Mouse (Mus musculus): ENCODE measurements around the gene Lsamp. TPM values are rescaled to one million over a fixed set of nuclear protein-coding genes. Genes with fewer than 3 reads are reported as not detected.

Lsamp gene
- polyA plus RNA-seq, 1 experiment from 2014 or later, result 2.1 TPM

GRCm38 (mm10) chr16:40182918-40183317, 198.8 kb downstream of the Lsamp start:
- H3K36me3 ChIP-seq (ENCODE audit: control insufficient read depth, insufficient read depth, low read length), result no peaks in the 10 kb centered on the region
- H3K4me3 ChIP-seq (ENCODE audit: control insufficient read depth in 1 of 2, insufficient read depth in 1 of 2, low read depth in 1 of 2, low read length in 2 of 2), result no peak overlapping the region
- 72% methylated on average over 1 of the region's 1 CpGs for WGBS
- H3K27ac ChIP-seq (replicated peaks in 1 of 2; ENCODE audit: control insufficient read depth in 1 of 2, insufficient read depth in 1 of 2, low read depth in 2 of 2, low read length in 2 of 2), result no peak overlapping the region
- H3K27me3 ChIP-seq (ENCODE audit: control insufficient read depth, insufficient read depth, low read length), result no peaks in the 10 kb centered on the region
- H3K4me2 ChIP-seq (ENCODE audit: low read length), result no peak overlapping the region
- H3K9ac ChIP-seq (ENCODE audit: low read length), result no peak overlapping the region
- no peaks in the 10 kb centered on the region for H3K4me1 ChIP-seq (ENCODE audit: control insufficient read depth in 2 of 2, insufficient read depth in 2 of 2, low read length in 2 of 2)
- no peak for ATAC-seq (ENCODE audit: insufficient number of reproducible peaks, insufficient read depth, low FRiP score, low read depth)
- no peaks in the 10 kb centered on the region for H3K9me3 ChIP-seq (ENCODE audit: control insufficient read depth, low read length)

DNA sequence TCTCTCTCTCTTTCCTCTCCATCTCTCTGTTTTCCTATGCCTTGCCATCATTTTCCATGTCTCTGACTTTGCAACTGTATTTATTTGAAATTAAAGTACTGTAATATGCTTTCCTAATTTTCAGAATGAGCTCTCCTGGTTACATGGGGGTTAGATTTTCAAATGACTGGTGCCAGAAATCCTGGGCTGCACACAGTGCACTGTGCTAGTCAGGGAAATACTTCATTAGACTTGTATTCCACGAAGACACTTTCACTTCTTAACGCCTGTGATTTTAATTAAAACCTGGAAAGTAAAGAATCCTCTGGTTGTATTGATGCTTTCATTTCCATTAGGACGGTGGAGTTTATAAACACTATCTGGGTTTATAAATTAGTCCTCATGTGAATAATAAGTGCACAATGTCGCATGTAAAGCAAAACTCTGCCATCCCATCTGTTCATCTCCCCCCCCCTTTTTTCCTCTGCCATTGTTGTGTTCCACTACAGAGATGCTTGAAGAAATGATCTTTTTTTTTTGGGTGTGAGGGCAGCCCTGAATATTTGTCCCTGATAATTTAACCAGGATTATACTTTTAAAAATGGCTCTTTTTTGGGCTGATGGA, 203.9 kb downstream of the Lsamp start:
- Histone ChIP-seq H3K27ac (replicated peaks in 1 of 2; ENCODE audit: control insufficient read depth in 1 of 2, insufficient read depth in 1 of 2, low read depth in 2 of 2, low read length in 2 of 2) (no peak overlapping the region), H3K9me3 (ENCODE audit: control insufficient read depth, low read length) (no peaks in the 10 kb centered on the region), H3K4me2 (ENCODE audit: low read length) (no peak overlapping the region), H3K27me3 (ENCODE audit: control insufficient read depth, insufficient read depth, low read length) (no peaks in the 10 kb centered on the region), H3K4me3 (ENCODE audit: control insufficient read depth in 1 of 2, insufficient read depth in 1 of 2, low read depth in 1 of 2, low read length in 2 of 2) (no peak overlapping the region), H3K36me3 (ENCODE audit: control insufficient read depth, insufficient read depth, low read length) (no peaks in the 10 kb centered on the region), H3K9ac (ENCODE audit: low read length) (no peak overlapping the region), H3K4me1 (ENCODE audit: control insufficient read depth in 2 of 2, insufficient read depth in 2 of 2, low read length in 2 of 2) (no peaks in the 10 kb centered on the region)
- 70% methylated on average over 4 of the region's 4 CpGs for WGBS
- ATAC-seq (ENCODE audit: insufficient number of reproducible peaks, insufficient read depth, low FRiP score, low read depth), result no peak

GRCm38 (mm10) chr16:40194401-40194800, 210.2 kb downstream of the Lsamp start:
- H3K36me3 ChIP-seq (ENCODE audit: control insufficient read depth, insufficient read depth, low read length), result no peaks in the 10 kb centered on the region
- no peak overlapping the region for H3K27ac ChIP-seq (replicated peaks in 1 of 2; ENCODE audit: control insufficient read depth in 1 of 2, insufficient read depth in 1 of 2, low read depth in 2 of 2, low read length in 2 of 2)
- H3K9ac ChIP-seq (ENCODE audit: low read length), result no peak overlapping the region
- no peak overlapping the region for H3K4me3 ChIP-seq (ENCODE audit: control insufficient read depth in 1 of 2, insufficient read depth in 1 of 2, low read depth in 1 of 2, low read length in 2 of 2)
- no peaks in the 10 kb centered on the region for H3K9me3 ChIP-seq (ENCODE audit: control insufficient read depth, low read length)
- no peaks in the 10 kb centered on the region for H3K4me1 ChIP-seq (ENCODE audit: control insufficient read depth in 2 of 2, insufficient read depth in 2 of 2, low read length in 2 of 2)
- no peaks in the 10 kb centered on the region for H3K27me3 ChIP-seq (ENCODE audit: control insufficient read depth, insufficient read depth, low read length)
- WGBS, result 49% methylated on average over 3 of the region's 3 CpGs
- no peak overlapping the region for H3K4me2 ChIP-seq (ENCODE audit: low read length)
- no peak for ATAC-seq (ENCODE audit: insufficient number of reproducible peaks, insufficient read depth, low FRiP score, low read depth)

DNA sequence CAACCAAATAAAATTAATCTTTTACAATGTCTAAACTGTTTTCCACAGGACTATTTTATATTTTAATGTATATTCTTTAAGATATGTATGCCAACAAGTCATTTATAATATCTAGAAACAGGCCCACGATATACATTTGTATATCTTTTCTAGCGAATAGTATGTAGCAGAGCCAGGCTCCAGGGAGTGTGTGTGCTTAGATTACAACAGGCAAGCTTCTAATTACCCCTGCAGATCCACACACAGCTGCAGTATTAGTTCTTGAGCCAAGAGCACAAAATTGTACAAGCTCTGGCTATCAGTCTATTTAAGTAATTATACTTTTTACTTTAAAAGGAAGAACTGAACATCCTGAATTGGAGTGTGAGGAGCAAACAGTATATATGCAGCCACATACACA, 210.7 kb downstream of the Lsamp start:
- no peak for ATAC-seq (ENCODE audit: insufficient number of reproducible peaks, insufficient read depth, low FRiP score, low read depth)
- no peaks in the 10 kb centered on the region for H3K4me1 ChIP-seq (ENCODE audit: control insufficient read depth in 2 of 2, insufficient read depth in 2 of 2, low read length in 2 of 2)
- no peak overlapping the region for H3K27ac ChIP-seq (replicated peaks in 1 of 2; ENCODE audit: control insufficient read depth in 1 of 2, insufficient read depth in 1 of 2, low read depth in 2 of 2, low read length in 2 of 2)
- no peak overlapping the region for H3K4me2 ChIP-seq (ENCODE audit: low read length)
- no peaks in the 10 kb centered on the region for H3K27me3 ChIP-seq (ENCODE audit: control insufficient read depth, insufficient read depth, low read length)
- H3K9ac ChIP-seq (ENCODE audit: low read length), result no peak overlapping the region
- no peaks in the 10 kb centered on the region for H3K9me3 ChIP-seq (ENCODE audit: control insufficient read depth, low read length)
- no peaks in the 10 kb centered on the region for H3K36me3 ChIP-seq (ENCODE audit: control insufficient read depth, insufficient read depth, low read length)
- no peak overlapping the region for H3K4me3 ChIP-seq (ENCODE audit: control insufficient read depth in 1 of 2, insufficient read depth in 1 of 2, low read depth in 1 of 2, low read length in 2 of 2)
- WGBS, result 75% methylated on average over 2 of the region's 2 CpGs

DNA sequence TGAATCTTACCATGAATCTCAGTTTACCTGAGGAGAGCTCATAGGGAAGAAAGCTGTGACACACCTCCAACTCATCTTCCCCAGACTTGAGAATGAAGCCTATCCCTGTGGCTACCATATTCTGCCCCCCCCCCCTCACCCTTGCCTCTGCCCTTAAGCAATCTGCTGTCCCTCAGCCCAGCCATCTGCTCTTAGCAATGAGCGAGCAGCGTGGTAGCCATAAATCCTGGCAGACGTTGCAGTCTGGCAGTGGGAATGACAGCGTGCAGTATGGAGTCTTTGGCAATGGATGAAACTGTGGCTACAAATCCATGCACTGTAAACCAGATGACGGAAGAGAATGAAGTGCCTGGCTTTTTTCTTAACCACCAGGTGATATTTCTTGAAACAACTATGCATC, 244.5 kb downstream of the Lsamp start:
- Histone ChIP-seq H3K27me3 (ENCODE audit: control insufficient read depth, insufficient read depth, low read length) (no peaks in the 10 kb centered on the region), H3K4me3 (ENCODE audit: control insufficient read depth in 1 of 2, insufficient read depth in 1 of 2, low read depth in 1 of 2, low read length in 2 of 2) (no peak overlapping the region), H3K36me3 (ENCODE audit: control insufficient read depth, insufficient read depth, low read length) (no peaks in the 10 kb centered on the region), H3K4me1 (ENCODE audit: control insufficient read depth in 2 of 2, insufficient read depth in 2 of 2, low read length in 2 of 2) (no peaks in the 10 kb centered on the region), H3K9ac (ENCODE audit: low read length) (no peak overlapping the region), H3K9me3 (ENCODE audit: control insufficient read depth, low read length) (no peaks in the 10 kb centered on the region), H3K27ac (replicated peaks in 1 of 2; ENCODE audit: control insufficient read depth in 1 of 2, insufficient read depth in 1 of 2, low read depth in 2 of 2, low read length in 2 of 2) (no peak overlapping the region), H3K4me2 (ENCODE audit: low read length) (no peak overlapping the region)
- WGBS, result 82% methylated on average over 5 of the region's 5 CpGs
- no peak for ATAC-seq (ENCODE audit: insufficient number of reproducible peaks, insufficient read depth, low FRiP score, low read depth)

DNA sequence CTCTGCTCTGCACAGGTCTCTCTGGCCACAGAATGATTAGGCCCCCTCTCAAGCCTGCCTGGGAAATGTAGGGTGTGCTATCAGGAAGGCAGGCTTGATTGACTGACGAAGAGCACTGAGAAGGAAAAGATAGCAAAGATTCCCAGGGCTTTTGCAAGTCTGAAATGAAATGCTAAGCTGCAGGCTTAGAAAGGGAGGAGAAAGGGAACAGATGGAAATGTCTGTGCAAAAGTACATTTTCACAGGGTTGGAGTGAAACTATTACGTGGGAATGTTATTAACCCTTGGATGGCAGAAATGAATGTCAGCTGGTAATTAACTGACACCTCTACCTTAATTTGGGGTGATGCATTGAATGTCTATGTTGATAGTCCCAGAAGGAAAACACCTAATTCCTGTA, 248.9 kb downstream of the Lsamp start:
- H3K27me3 ChIP-seq (ENCODE audit: control insufficient read depth, insufficient read depth, low read length), result no peaks in the 10 kb centered on the region
- 23% methylated on average over 2 of the region's 2 CpGs for whole genome bisulfite sequencing
- no peak for ATAC-seq (ENCODE audit: insufficient number of reproducible peaks, insufficient read depth, low FRiP score, low read depth)
- H3K9ac ChIP-seq (ENCODE audit: low read length), result no peak overlapping the region
- no peak overlapping the region for H3K27ac ChIP-seq (replicated peaks in 1 of 2; ENCODE audit: control insufficient read depth in 1 of 2, insufficient read depth in 1 of 2, low read depth in 2 of 2, low read length in 2 of 2)
- H3K9me3 ChIP-seq (ENCODE audit: control insufficient read depth, low read length), result no peaks in the 10 kb centered on the region
- no peak overlapping the region for H3K4me3 ChIP-seq (ENCODE audit: control insufficient read depth in 1 of 2, insufficient read depth in 1 of 2, low read depth in 1 of 2, low read length in 2 of 2)
- H3K4me2 ChIP-seq (ENCODE audit: low read length), result no peak overlapping the region
- no peaks in the 10 kb centered on the region for H3K4me1 ChIP-seq (ENCODE audit: control insufficient read depth in 2 of 2, insufficient read depth in 2 of 2, low read length in 2 of 2)
- H3K36me3 ChIP-seq (ENCODE audit: control insufficient read depth, insufficient read depth, low read length), result no peaks in the 10 kb centered on the region

DNA sequence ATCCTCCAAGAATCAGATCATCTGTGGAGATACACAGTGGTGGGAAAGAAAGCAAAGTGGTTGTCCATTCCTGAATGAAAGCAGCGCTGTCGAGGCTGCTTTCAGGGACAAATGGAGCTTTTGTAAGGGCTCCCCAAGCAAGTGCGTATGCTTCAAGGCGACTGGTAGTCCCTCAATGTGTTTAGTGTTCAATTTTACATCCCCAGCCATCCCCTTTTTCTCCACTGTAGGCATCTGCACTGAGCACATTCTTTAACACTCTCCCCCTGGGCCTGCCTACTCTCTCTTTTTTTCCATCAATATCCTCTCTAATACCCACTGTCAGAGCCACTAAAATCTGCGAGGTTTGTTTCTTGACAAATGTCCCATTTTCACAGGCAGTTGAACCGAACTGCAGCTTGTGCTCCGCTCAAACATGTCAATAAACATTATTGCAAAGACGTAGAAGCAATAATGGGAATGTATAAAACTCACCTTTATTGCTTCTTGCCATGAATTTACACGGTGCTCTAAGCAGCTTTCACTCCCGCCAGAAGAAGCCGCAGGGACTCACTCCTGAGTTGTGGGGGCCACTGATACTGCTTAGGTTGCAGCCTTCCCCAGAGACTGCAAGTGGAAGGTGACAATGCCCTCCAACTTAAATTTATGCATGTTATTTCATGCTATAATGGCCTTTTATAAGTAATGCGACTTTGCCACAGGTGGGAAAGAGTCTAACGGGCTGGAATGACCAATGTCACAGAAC, 250.2 kb downstream of the Lsamp start:
- H3K36me3 ChIP-seq (ENCODE audit: control insufficient read depth, insufficient read depth, low read length), result no peaks in the 10 kb centered on the region
- H3K4me2 ChIP-seq (ENCODE audit: low read length), result no peak overlapping the region
- H3K4me3 ChIP-seq (ENCODE audit: control insufficient read depth in 1 of 2, insufficient read depth in 1 of 2, low read depth in 1 of 2, low read length in 2 of 2), result no peak overlapping the region
- no peak overlapping the region for H3K27ac ChIP-seq (replicated peaks in 1 of 2; ENCODE audit: control insufficient read depth in 1 of 2, insufficient read depth in 1 of 2, low read depth in 2 of 2, low read length in 2 of 2)
- ATAC-seq (ENCODE audit: insufficient number of reproducible peaks, insufficient read depth, low FRiP score, low read depth), result no peak
- 79% methylated on average over 13 of the region's 13 CpGs for whole genome bisulfite sequencing
- no peaks in the 10 kb centered on the region for H3K27me3 ChIP-seq (ENCODE audit: control insufficient read depth, insufficient read depth, low read length)
- no peaks in the 10 kb centered on the region for H3K4me1 ChIP-seq (ENCODE audit: control insufficient read depth in 2 of 2, insufficient read depth in 2 of 2, low read length in 2 of 2)
- H3K9me3 ChIP-seq (ENCODE audit: control insufficient read depth, low read length), result no peaks in the 10 kb centered on the region
- H3K9ac ChIP-seq (ENCODE audit: low read length), result no peak overlapping the region

DNA sequence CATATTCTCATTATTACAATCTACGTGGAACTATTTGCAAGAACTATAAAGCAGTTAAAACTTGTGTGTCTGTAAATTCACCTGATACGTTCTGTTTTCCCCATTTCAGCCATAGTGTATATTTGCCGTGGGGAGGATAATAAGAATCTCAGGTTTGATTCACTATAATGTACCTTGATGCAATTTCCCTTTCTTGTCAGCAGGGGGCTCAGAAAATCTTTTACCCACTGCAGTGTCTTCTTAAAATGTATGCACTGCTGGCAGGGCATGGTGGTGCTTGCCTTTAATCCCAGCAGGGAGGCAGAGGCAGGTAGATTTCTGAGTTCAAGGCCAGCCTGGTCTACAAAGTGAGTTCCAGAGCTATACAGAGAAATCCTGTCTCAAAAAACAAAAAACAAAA, 287.7 kb downstream of the Lsamp start:
- Histone ChIP-seq H3K4me1 (ENCODE audit: control insufficient read depth in 2 of 2, insufficient read depth in 2 of 2, low read length in 2 of 2) (no peaks in the 10 kb centered on the region), H3K4me2 (ENCODE audit: low read length) (no peak overlapping the region), H3K36me3 (ENCODE audit: control insufficient read depth, insufficient read depth, low read length) (no peaks in the 10 kb centered on the region), H3K9ac (ENCODE audit: low read length) (no peak overlapping the region), H3K27ac (replicated peaks in 1 of 2; ENCODE audit: control insufficient read depth in 1 of 2, insufficient read depth in 1 of 2, low read depth in 2 of 2, low read length in 2 of 2) (no peak overlapping the region), H3K27me3 (ENCODE audit: control insufficient read depth, insufficient read depth, low read length) (no peaks in the 10 kb centered on the region), H3K9me3 (ENCODE audit: control insufficient read depth, low read length) (no peaks in the 10 kb centered on the region), H3K4me3 (ENCODE audit: control insufficient read depth in 1 of 2, insufficient read depth in 1 of 2, low read depth in 1 of 2, low read length in 2 of 2) (no peak overlapping the region)
- WGBS, result 62% methylated on average over 3 of the region's 3 CpGs
- no peak for ATAC-seq (ENCODE audit: insufficient number of reproducible peaks, insufficient read depth, low FRiP score, low read depth)

Measured in heart, embryonic 14.5 days (tissue).